Mouse (Mus musculus): ENCODE data around the gene Dyrk3. TPM values are rescaled to one million over a fixed set of nuclear protein-coding genes. Genes with fewer than 3 reads are reported as not detected.

The Dyrk3 gene
- total RNA-seq, 2 experiments from 2014 or later: 4.1 to 6.2 TPM

GRCm38 (mm10) chr1:131116430-131117011, 21.6 kb downstream of the Dyrk3 start:
- ATAC-seq (replicated peaks; ENCODE audit: poor library complexity, severe bottlenecking): no peak

- ATAC-seq (replicated peaks; ENCODE audit: poor library complexity, severe bottlenecking): peak; percentile 58; the same call in 1 of the 2 replicates
Observed at GRCm38 (mm10) chr1:131115932-131116331, 22.2 kb downstream of the Dyrk3 start.

GRCm38 (mm10) chr1:131112576-131112975, 25.6 kb downstream of the Dyrk3 start:
- no peak for ATAC-seq (replicated peaks; ENCODE audit: poor library complexity, severe bottlenecking)

GRCm38 (mm10) chr1:131110525-131111106, 27.5 kb downstream of the Dyrk3 start:
- peak; percentile 90 for ATAC-seq (replicated peaks; ENCODE audit: poor library complexity, severe bottlenecking)

- no peak for ATAC-seq (replicated peaks; ENCODE audit: poor library complexity, severe bottlenecking)
Observed at GRCm38 (mm10) chr1:131107575-131108308, 30.4 kb downstream of the Dyrk3 start.

- ATAC-seq (replicated peaks; ENCODE audit: poor library complexity, severe bottlenecking): peak; percentile 92
Observed at GRCm38 (mm10) chr1:131103776-131104424, 34.2 kb downstream of the Dyrk3 start.

DNA sequence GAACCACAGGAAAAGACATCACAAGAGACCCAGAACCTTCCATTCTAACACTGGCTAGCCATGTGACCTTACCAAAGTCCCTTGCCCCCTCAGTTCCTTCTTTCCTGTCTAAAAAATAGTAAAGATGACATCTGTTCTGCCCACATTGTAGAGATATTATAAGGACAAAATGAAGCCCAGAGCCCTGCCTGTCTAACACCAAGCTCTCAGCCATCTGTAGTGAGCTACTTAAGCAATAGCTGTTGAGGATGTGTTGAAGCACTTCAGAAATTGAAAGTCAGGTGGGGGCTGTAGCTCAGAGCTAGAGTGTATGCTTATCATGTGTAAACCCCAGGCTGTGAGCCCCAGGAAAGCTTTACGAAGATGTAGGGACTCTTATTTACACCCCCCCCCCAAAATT, 37.3 kb downstream of the Dyrk3 start:
- ATAC-seq (replicated peaks; ENCODE audit: poor library complexity, severe bottlenecking): no peak

DNA sequence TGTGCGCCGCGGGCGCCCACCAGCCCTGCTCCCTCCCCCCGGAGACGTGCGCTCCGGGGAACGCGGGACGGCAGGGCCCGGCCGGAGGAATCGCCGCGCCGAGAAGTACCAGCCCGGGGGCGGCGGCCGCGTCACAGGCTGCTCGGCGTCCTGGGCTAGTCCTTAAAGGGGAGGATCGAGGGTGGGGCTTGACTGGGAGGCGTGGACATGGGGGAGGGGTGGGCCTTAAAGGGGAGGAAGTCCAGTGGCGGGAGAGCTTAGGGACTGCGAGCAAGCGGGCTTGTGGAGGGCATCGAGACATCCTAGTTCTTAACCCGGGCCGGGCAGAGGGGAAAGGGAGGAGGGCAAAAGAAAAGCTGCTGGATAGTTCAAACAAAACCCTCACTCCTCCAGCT, 40.4 kb downstream of the Dyrk3 start, which contains the start of gene Mapkapk2:
Mapkapk2 (minus strand) TSS at position 127 of the 395 bp plus-strand sequence.
- peak; percentile 72 for ATAC-seq (replicated peaks; ENCODE audit: poor library complexity, severe bottlenecking)

DNA sequence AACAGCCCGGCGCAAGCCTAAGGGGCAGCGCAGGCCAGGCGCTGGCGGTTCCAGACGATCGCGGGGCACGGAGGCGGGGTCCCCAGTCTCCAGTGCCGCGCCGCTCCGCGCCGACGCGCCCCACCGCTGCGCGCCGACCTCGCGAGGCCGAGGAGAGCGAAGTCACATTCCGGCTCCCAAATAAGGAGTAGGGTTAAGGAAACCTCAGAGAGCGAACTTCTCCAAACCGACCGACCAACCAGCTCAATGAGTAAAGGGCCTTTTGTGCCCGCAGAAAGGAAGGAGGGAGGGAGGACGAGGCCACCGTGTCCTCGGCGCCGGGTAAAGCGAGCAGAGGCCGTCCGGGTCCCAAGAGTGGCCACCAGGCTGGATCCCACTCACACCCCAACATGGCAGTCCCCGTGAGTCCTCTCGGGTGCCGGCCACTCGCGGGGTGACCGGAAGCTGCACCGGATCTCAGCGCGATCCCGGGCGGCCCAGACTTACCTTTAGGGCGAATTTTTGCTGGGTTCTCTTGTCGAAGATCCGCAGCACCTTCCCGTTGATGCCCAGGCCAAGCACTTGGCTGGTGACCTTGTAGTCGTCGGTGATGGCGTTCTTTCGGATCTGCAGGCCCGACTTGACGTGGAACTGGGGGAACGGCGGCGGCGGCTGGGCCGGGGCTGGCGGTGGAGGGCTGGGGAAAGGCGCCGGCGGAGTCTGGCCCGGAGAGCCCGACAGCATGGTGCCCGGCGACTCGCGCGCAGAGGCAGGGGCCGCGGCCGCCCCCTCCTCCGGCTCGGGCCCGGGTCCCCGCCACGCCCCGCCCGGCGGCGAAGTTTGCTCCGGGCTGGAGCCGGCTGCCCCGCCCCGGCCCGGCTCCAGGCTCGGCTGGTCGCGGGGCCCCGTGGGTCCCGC, 41.1 kb downstream of the Dyrk3 start:
- peak; percentile 51 for ATAC-seq (replicated peaks; ENCODE audit: poor library complexity, severe bottlenecking)

- peak; percentile 8; the same call in 1 of the 2 replicates for ATAC-seq (replicated peaks; ENCODE audit: poor library complexity, severe bottlenecking)
Observed at GRCm38 (mm10) chr1:131096132-131096695, 41.9 kb downstream of the Dyrk3 start.

GRCm38 (mm10) chr1:131095574-131095973, 42.6 kb downstream of the Dyrk3 start:
- no peak for ATAC-seq (replicated peaks; ENCODE audit: poor library complexity, severe bottlenecking)

DNA sequence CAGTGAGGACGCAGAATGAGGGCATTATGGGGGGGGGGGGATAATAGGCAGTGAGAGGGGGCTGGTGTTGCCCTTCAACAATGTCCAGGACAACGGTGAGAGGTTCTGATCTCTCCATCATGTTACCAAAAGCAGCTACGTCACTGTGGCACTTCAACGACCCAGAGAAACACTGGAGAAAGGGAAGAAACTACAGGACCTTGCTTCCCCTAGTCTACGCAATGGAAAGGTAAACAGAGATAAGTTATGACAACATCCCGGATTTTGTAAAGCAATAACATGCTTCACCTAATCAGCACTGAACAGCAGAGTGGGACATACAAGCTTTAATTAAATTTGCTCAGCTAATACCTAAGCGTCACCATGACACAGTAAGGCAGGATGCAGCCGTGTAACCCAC, 44.3 kb downstream of the Dyrk3 start:
- no peak for ATAC-seq (replicated peaks; ENCODE audit: poor library complexity, severe bottlenecking)

DNA sequence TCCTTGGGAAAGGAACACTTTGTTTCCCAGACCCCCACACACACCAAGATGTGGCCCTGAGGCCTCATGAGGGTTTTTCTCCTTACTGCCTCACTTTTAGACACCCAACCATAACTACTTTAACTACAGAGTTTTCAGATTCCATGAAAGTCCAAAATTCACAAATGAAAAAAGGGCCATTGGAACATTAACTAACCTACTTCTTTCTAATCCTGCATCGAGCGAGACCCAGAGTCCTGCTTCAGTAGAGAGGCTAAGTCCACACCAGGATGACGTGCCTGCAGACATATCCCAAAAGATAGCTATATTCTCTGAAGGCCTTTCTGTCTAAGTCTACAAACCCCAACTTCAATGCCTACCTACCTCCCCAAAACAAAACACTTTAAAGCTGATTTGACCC, 45.3 kb downstream of the Dyrk3 start:
- ATAC-seq (replicated peaks; ENCODE audit: poor library complexity, severe bottlenecking): no peak

- ATAC-seq (replicated peaks; ENCODE audit: poor library complexity, severe bottlenecking): peak; percentile 26
Observed at GRCm38 (mm10) chr1:131092173-131092572, 46.0 kb downstream of the Dyrk3 start.

DNA sequence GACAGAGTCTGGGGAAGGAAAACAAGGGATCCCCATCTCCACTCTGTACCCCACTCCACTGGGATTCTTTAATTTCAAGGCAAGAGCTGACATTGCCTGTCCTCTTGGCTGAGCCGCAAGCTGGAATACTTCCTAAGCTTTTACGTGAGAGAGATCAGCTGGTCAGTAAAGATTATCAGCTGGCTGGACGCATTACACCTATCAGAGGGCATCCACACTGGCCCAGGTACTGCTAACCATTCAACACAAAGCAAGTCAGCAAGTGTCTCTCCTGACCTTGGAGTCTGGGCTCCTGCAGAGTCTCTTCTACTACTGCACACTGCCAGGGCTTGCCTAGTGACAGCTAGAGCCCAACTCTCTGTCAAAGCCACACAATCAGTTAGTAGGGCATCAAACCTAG, 46.7 kb downstream of the Dyrk3 start:
- ATAC-seq (replicated peaks; ENCODE audit: poor library complexity, severe bottlenecking): no peak

DNA sequence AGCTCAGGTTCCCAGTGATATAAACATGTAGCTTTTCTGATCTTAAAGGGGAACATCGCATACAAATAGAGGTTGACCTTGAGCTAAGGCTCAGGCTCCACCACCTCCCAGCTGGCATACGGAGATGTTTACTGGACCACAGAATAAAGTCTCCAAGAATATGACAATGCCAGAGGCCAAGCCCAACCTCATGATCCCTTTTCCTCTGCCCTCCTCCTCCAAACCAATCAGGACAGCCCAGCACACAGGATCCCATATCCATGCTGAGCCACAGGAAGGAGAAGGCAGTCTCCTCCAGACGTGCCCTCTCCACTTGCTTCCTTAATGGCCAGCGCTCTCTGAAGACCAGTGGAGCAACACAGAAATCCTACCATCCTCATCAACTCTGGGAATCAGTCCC, 47.3 kb downstream of the Dyrk3 start:
- ATAC-seq (replicated peaks; ENCODE audit: poor library complexity, severe bottlenecking): no peak

DNA sequence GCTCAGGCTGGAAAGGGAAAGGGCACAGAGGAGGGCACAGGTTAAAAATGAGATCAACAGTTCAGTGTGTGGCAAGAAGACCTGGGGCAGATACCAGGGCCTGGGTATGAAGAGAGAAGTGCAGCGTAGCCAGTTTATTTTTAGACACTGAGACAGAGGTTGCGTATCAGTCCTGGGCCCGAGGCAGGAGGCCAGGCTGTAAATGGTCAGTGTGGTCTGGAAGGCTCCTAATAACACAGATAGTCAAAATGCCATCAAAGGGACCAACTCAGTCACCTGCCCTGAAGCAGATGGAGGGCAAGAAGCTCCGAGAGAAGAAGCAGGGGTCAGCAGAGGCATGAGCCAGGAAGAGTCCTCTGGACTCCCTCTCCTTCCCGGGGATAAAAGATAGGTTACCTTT, 47.9 kb downstream of the Dyrk3 start:
- ATAC-seq (replicated peaks; ENCODE audit: poor library complexity, severe bottlenecking): peak; percentile 28

GRCm38 (mm10) chr1:131089525-131090127, 48.5 kb downstream of the Dyrk3 start:
- peak; percentile 37 for ATAC-seq (replicated peaks; ENCODE audit: poor library complexity, severe bottlenecking)

DNA sequence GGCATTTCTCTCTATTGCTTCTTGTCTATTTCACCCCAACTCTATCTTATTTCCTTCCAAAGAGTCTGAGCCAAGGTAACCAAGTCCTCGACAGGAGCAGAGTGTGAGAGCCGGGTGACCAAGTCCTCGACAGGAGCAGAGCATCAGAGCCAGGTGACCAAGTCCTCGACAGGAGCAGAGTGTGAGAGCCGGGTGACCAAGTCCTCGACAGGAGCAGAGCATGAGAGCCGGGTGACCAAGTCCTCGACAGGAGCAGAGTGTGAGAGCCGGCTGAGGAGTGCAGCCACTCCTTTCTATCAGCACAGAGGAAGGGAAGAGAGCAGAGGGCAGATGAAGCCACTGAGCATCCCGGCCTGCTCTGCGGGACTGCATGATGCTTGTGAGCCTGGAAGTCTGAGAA, 49.6 kb downstream of the Dyrk3 start:
- ATAC-seq (replicated peaks; ENCODE audit: poor library complexity, severe bottlenecking): no peak

All from granulocyte monocyte progenitor cell, adult 5-6 weeks (primary cell).